Mouse (Mus musculus) spleen, postnatal 4 days (tissue): ENCODE data around the gene Il34.
A peak's percentile ranks its signal among the peaks of the same experiment; 100 is the strongest.
"Not testable (repeated sequence)": the region's sequence is repeated elsewhere in the genome, so short reads cannot be mapped to it uniquely, and the experiment has no call there.

Source experiments
- DNase-seq, 2 experiments: peaks; one replicate each; pipeline ENCODE4 v3.0.0; 2022; ENCODE audit warnings: low spot score in 2 of 2

The Il34 gene

GRCm38 (mm10) chr8:110810481-110811065 is 4.8 kb upstream of the Il34 start:
- DNase-seq, result no peak

- DNase-seq, result no peak
These were observed 4.1 kb upstream of the Il34 start for GRCm38 (mm10) chr8:110809831-110810230.

GRCm38 (mm10) chr8:110808495-110809472 is 3.1 kb upstream of the Il34 start:
- DNase-seq, result no peak

GRCm38 (mm10) chr8:110806146-110806545 is 422 bp upstream of the Il34 start:
- DNase-seq, result peak in 1 of 2 experiments; percentile 24

- no peak for DNase-seq
These were observed 754 bp downstream of the Il34 start for GRCm38 (mm10) chr8:110804825-110805514.

- no peak for DNase-seq
These were observed 1.9 kb downstream of the Il34 start for GRCm38 (mm10) chr8:110803856-110804255.

GRCm38 (mm10) chr8:110802988-110803387 is 2.7 kb downstream of the Il34 start:
- no peak for DNase-seq

- DNase-seq, result no peak
These were observed 8.6 kb downstream of the Il34 start for GRCm38 (mm10) chr8:110797086-110797485.

- no peak for DNase-seq
These were observed 11.3 kb downstream of the Il34 start for GRCm38 (mm10) chr8:110794363-110794965.

- no peak for DNase-seq
These were observed 11.8 kb downstream of the Il34 start for GRCm38 (mm10) chr8:110793936-110794335.

- no peak for DNase-seq
These were observed 12.2 kb downstream of the Il34 start for GRCm38 (mm10) chr8:110793511-110793910.

GRCm38 (mm10) chr8:110792574-110793200 is 13.0 kb downstream of the Il34 start:
- DNase-seq, result no peak

GRCm38 (mm10) chr8:110791164-110791563 is 14.6 kb downstream of the Il34 start:
- DNase-seq, result no peak

- DNase-seq, result no peak
These were observed 15.5 kb downstream of the Il34 start for GRCm38 (mm10) chr8:110790270-110790669.

GRCm38 (mm10) chr8:110789571-110789970 is 16.2 kb downstream of the Il34 start:
- no peak for DNase-seq

- DNase-seq, result no peak
These were observed 16.7 kb downstream of the Il34 start for GRCm38 (mm10) chr8:110788981-110789380.

- no peak for DNase-seq
These were observed 18.2 kb downstream of the Il34 start for GRCm38 (mm10) chr8:110787411-110787954.

- DNase-seq, result no peak
These were observed 18.8 kb downstream of the Il34 start for GRCm38 (mm10) chr8:110786934-110787333.

GRCm38 (mm10) chr8:110786501-110786900 is 19.2 kb downstream of the Il34 start:
- DNase-seq, result not testable (repeated sequence)

GRCm38 (mm10) chr8:110785366-110785765 is 20.4 kb downstream of the Il34 start:
- no peak for DNase-seq
